Mouse (Mus musculus) myocyte (in vitro differentiated cells): ENCODE data around the gene Defb21.

Experiments used
- CEBPB ChIP-seq: IDR thresholded peaks from 2 replicates; pipeline ENCODE4 v1.6.1; 2011; ENCODE audit warnings: mild to moderate bottlenecking, moderate library complexity; ENCODE audit not compliant: poor library complexity, insufficient read depth, severe bottlenecking
- E2F4 ChIP-seq: IDR thresholded peaks from one replicate; pipeline ENCODE4 v1.6.1; 2011; ENCODE audit warnings: mild to moderate bottlenecking, control low read depth, moderate library complexity; ENCODE audit not compliant: insufficient read depth
- MAX ChIP-seq: IDR thresholded peaks from one replicate; pipeline ENCODE4 v1.6.1; 2011; ENCODE audit warnings: low read depth, mild to moderate bottlenecking, control low read depth
- MYOG ChIP-seq, 3 experiments: IDR thresholded peaks; one replicate each; pipeline ENCODE4 v1.6.1; 2011; ENCODE audit warnings: control low read depth in 2 of 3, low read depth in 2 of 3, mild to moderate bottlenecking in 2 of 3; ENCODE audit not compliant: insufficient read length in 2 of 3, control insufficient read depth in 1 of 3, insufficient read depth in 1 of 3
- POLR2A ChIP-seq: IDR thresholded peaks from one replicate; pipeline ENCODE4 v1.6.1; 2011; ENCODE audit warnings: low read depth, mild to moderate bottlenecking, control low read depth, moderate library complexity; ENCODE audit not compliant: insufficient read length
- POLR2AphosphoS2 ChIP-seq: IDR thresholded peaks from one replicate; pipeline ENCODE4 v1.6.1; 2011; ENCODE audit warnings: low read depth, control low read depth; ENCODE audit not compliant: insufficient read length
- TCF12 ChIP-seq: IDR thresholded peaks from one replicate; pipeline ENCODE4 v1.6.1; 2011; ENCODE audit warnings: mild to moderate bottlenecking, control low read depth; ENCODE audit not compliant: poor library complexity, insufficient read depth, severe bottlenecking
- TCF3 ChIP-seq: IDR thresholded peaks from one replicate; pipeline ENCODE4 v1.6.1; 2011; ENCODE audit warnings: low read depth, control low read depth; ENCODE audit not compliant: insufficient read length
- USF1 ChIP-seq: IDR thresholded peaks from one replicate; pipeline ENCODE4 v1.6.1; 2011; ENCODE audit warnings: low read depth, mild to moderate bottlenecking, control low read depth, moderate library complexity

- no peak for TF ChIP-seq TCF3
- no peak for TF ChIP-seq MAX
- no peak for TF ChIP-seq E2F4
- no peak for TF ChIP-seq USF1
- no peak for TF ChIP-seq POLR2A
- no peak for TF ChIP-seq CEBPB
- TF ChIP-seq POLR2AphosphoS2, result no peak
- TF ChIP-seq MYOG (IDR thresholded peaks at IDR 0.05; ENCODE audit: control insufficient read depth in 1 of 3, insufficient read depth in 1 of 3, insufficient read length in 2 of 3, low read depth in 2 of 3), result no peak
- no peak for TF ChIP-seq TCF12
Observed at GRCm38 (mm10) chr2:152542897-152543296, 29.6 kb upstream of the Defb21 start.
